Mouse (Mus musculus) embryonic fibroblast, embryonic 13.5 days (primary cell): ENCODE measurements around the gene Dpp6. TPM values are rescaled to one million over a fixed set of nuclear protein-coding genes. Genes with fewer than 3 reads are reported as not detected.

Experiments
- H3K27ac ChIP-seq: 2 replicates; pipeline ENCODE4 v1.5.1; 2012; ENCODE audit warnings: low read length, control low read depth, inconsistent platforms; ENCODE audit not compliant: insufficient read depth
- H3K4me1 ChIP-seq: 2 replicates; pipeline ENCODE4 v1.6.1; 2011; ENCODE audit warnings: low read length; ENCODE audit not compliant: control insufficient read depth, insufficient read depth
- H3K4me3 ChIP-seq: 2 replicates; pipeline ENCODE4 v1.5.1; 2011; ENCODE audit warnings: mild to moderate bottlenecking, control low read depth, low read length; ENCODE audit not compliant: insufficient read depth
- CTCF ChIP-seq: IDR thresholded peaks from 2 replicates; pipeline ENCODE4 v1.5.1; 2011; ENCODE audit warnings: mild to moderate bottlenecking, control low read depth, low read length, moderate library complexity, borderline replicate concordance; ENCODE audit not compliant: insufficient read depth
- POLR2A ChIP-seq: IDR thresholded peaks from 2 replicates; pipeline ENCODE4 v1.6.1; 2011; ENCODE audit warnings: low read depth, mild to moderate bottlenecking, control low read depth, low read length, moderate library complexity
- polyA plus RNA-seq: library from polyadenylated mRNA; stranded (reverse); fragments of >200 nt; gene quantifications from 2 replicates; pipeline ENCODE4 v1.2.4, GENCODE M21; 2011; ENCODE audit warnings: low read depth; ENCODE audit not compliant: missing spikeins, insufficient read length

Gene Dpp6
- polyA plus RNA-seq, 1 experiment, result 0.14 TPM

- H3K27ac ChIP-seq, result no peak overlapping the region
- H3K4me3 ChIP-seq, result no peak overlapping the region
- no peaks in the 10 kb centered on the region for H3K4me1 ChIP-seq
- no peak for TF ChIP-seq CTCF
- no peak for TF ChIP-seq POLR2A
These were observed 499.7 kb downstream of the Dpp6 start for GRCm38 (mm10) chr5:27316674-27317073.

- no peak overlapping the region for H3K4me3 ChIP-seq
- no peak overlapping the region for H3K27ac ChIP-seq
- H3K4me1 ChIP-seq, result no peaks in the 10 kb centered on the region
- no peak for TF ChIP-seq POLR2A
- no peak for TF ChIP-seq CTCF
These were observed 500.3 kb downstream of the Dpp6 start for GRCm38 (mm10) chr5:27317264-27317663.

- no peak for TF ChIP-seq POLR2A
- TF ChIP-seq CTCF, result no peak
- Histone ChIP-seq H3K27ac (no peak overlapping the region), H3K4me3 (no peak overlapping the region), H3K4me1 (no peaks in the 10 kb centered on the region)
These were observed 500.8 kb downstream of the Dpp6 start for GRCm38 (mm10) chr5:27317832-27318231.

- no peak overlapping the region for H3K27ac ChIP-seq
- no peak overlapping the region for H3K4me3 ChIP-seq
- no peaks in the 10 kb centered on the region for H3K4me1 ChIP-seq
- TF ChIP-seq POLR2A (no peak), CTCF (no peak)
These were observed 502.7 kb downstream of the Dpp6 start for GRCm38 (mm10) chr5:27319731-27320130.

- H3K27ac ChIP-seq, result no peak overlapping the region
- no peaks in the 10 kb centered on the region for H3K4me1 ChIP-seq
- no peak for TF ChIP-seq CTCF
- no peak for TF ChIP-seq POLR2A
- no peak overlapping the region for H3K4me3 ChIP-seq
These were observed 506.1 kb downstream of the Dpp6 start for GRCm38 (mm10) chr5:27322895-27323792.

- Histone ChIP-seq H3K4me3 (no peak overlapping the region), H3K4me1 (no peaks in the 10 kb centered on the region), H3K27ac (no peak overlapping the region)
- no peak for TF ChIP-seq POLR2A
- TF ChIP-seq CTCF, result no peak
These were observed 507.4 kb downstream of the Dpp6 start for GRCm38 (mm10) chr5:27324346-27324928.

- no peaks in the 10 kb centered on the region for H3K4me1 ChIP-seq
- H3K4me3 ChIP-seq, result no peak overlapping the region
- no peak overlapping the region for H3K27ac ChIP-seq
- TF ChIP-seq CTCF (no peak), POLR2A (no peak)
These were observed 519.7 kb downstream of the Dpp6 start for GRCm38 (mm10) chr5:27336698-27337097.

GRCm38 (mm10) chr5:27339196-27340030, 522.4 kb downstream of the Dpp6 start:
- Histone ChIP-seq H3K27ac (no peak overlapping the region), H3K4me1 (no peaks in the 10 kb centered on the region), H3K4me3 (no peak overlapping the region)
- no peak for TF ChIP-seq POLR2A
- no peak for TF ChIP-seq CTCF

- no peak overlapping the region for H3K27ac ChIP-seq
- H3K4me1 ChIP-seq, result no peaks in the 10 kb centered on the region
- TF ChIP-seq CTCF, result no peak
- TF ChIP-seq POLR2A, result no peak
- H3K4me3 ChIP-seq, result no peak overlapping the region
These were observed 525.3 kb downstream of the Dpp6 start for GRCm38 (mm10) chr5:27342276-27342675.
